Mouse (Mus musculus) embryonic facial prominence, embryonic 11.5 days (tissue): ENCODE data around the gene Smg7. TPM values are rescaled to one million over a fixed set of nuclear protein-coding genes. Genes with fewer than 3 reads are reported as not detected.
A peak's percentile ranks its signal among the peaks of the same experiment; 100 is the strongest.
"Not testable (repeated sequence)": the region's sequence is repeated elsewhere in the genome, so short reads cannot be mapped to it uniquely, and the experiment has no call there.

Source experiments
- ATAC-seq: fragments of 200-750 bp; cut with Nextera tagmentation; replicated peaks from 2 replicates; pipeline ENCODE4 v1.8.0; 2017; ENCODE audit warnings: low read depth; ENCODE audit not compliant: insufficient number of reproducible peaks, low FRiP score, low TSS enrichment
- DNase-seq: peaks from one replicate; pipeline ENCODE4 v3.0.0-alpha.2; 2015; ENCODE audit warnings: low spot score
- H3K27ac ChIP-seq: fragments of 300-500 bp; sonication (generic); replicated peaks from 2 replicates; pipeline ENCODE4 v1.5.1; 2014; ENCODE audit warnings: mild to moderate bottlenecking, low read depth, low read length, control low read depth
- H3K27me3 ChIP-seq: fragments of 300-500 bp; sonication (generic); 2 replicates; pipeline ENCODE4 v1.6.1; 2014; ENCODE audit warnings: mild to moderate bottlenecking, low read length, moderate library complexity, mixed read lengths; ENCODE audit not compliant: control insufficient read depth, insufficient read depth
- H3K36me3 ChIP-seq: fragments of 300-500 bp; sonication (generic); replicated peaks from 2 replicates; pipeline ENCODE4 v1.6.1; 2014; ENCODE audit warnings: low read depth, mild to moderate bottlenecking, low read length, moderate library complexity, mixed read lengths; ENCODE audit not compliant: control insufficient read depth, insufficient read depth
- H3K4me1 ChIP-seq: fragments of 300-500 bp; sonication (generic); 2 replicates; pipeline ENCODE4 v1.6.1; 2014; ENCODE audit warnings: low read length, mixed read lengths; ENCODE audit not compliant: control insufficient read depth, insufficient read depth
- H3K4me2 ChIP-seq: fragments of 300-500 bp; sonication (generic); 2 replicates; pipeline ENCODE4 v1.6.1; 2014; ENCODE audit warnings: low read depth, mild to moderate bottlenecking, control low read depth, low read length, moderate library complexity
- H3K4me3 ChIP-seq: fragments of 300-500 bp; sonication (generic); 2 replicates; pipeline ENCODE4 v1.5.1; 2014; ENCODE audit warnings: low read depth, low read length, control low read depth
- H3K9ac ChIP-seq: fragments of 300-500 bp; sonication (generic); replicated peaks from 2 replicates; pipeline ENCODE4 v1.6.1; 2014; ENCODE audit warnings: mild to moderate bottlenecking, control low read depth, low read length
- H3K9me3 ChIP-seq: fragments of 300-500 bp; sonication (generic); replicated peaks from 2 replicates; pipeline ENCODE4 v1.6.1; 2016; ENCODE audit warnings: mild to moderate bottlenecking, low read length, inconsistent platforms, mixed read lengths; ENCODE audit not compliant: control insufficient read depth
- whole genome bisulfite sequencing: fragments of 180-500 bp; shearing (Covaris S2); extraction: QIAGEN DNeasy Blood & Tissue Kit; methylation state at CpG from one replicate; pipeline ENCODE4 v1.1.7; 2014; 5-methylcytosine and 5-hydroxymethylcytosine counted together
- polyA plus RNA-seq: library from polyadenylated mRNA; unstranded; fragments of >200 nt; fragmentation: Nextera tagmentation; extraction: Ambion mirVana; gene quantifications from 2 replicates; pipeline ENCODE4 v1.2.1, GENCODE M21; 2014

Smg7 gene
- polyA plus RNA-seq, 1 experiment from 2014 or later, result 44.6 TPM

GRCm38 (mm10) chr1:152915766-152916165, 13.3 kb upstream of the Smg7 start:
- H3K9me3 ChIP-seq, result no peaks in the 10 kb centered on the region
- WGBS, result 18% methylated on average over 5 of the region's 5 CpGs
- no peak for ATAC-seq

DNA sequence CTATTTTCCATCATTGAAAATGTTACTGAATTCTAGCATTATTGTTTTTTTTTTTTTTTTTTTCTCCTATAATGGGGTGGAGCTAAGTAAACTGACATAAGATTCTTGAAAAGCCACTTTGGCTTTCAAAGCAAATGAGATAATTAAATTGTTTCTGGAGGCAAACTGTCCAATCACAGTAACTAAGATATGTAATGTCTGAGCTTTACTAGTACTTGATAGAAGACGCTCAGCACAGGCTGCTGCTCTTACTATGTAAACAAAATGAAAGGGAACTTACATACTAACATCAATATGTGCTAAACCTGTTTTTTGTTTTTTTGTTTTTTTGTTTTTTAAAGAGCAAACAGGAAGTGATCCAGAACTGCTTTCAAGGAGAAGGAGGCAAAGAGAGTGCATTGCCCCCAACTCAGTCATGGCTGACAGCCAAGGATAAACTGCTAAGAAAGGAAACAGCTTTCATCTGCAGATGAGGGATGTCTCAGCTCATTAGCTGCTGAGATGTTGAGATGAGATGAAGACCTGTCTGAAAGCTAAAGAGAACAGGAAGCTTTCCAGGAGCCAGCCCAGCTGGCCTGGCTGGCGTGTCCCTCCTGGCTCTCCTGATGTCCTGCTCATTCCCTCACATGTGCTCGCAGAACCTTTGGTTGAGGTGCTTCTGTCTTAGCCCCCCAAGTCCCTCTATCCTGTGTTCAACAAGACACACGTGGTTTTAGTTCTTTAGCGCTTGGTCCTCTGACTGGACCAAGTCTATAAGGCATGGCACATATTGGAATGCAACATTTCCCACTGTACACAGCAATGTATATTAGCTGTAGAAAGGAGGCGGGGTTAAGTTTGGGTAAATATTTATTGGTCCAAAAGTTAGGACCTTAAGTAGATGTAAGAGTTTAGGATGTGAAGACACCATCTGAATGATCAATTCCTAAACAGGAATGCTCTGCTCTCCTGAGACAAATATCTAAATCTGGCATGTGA, 11.3 kb upstream of the Smg7 start:
- WGBS, result 80% methylated on average over 6 of the region's 6 CpGs
- Histone ChIP-seq H3K4me1 (no peaks in the 10 kb centered on the region), H3K27me3 (no peaks in the 10 kb centered on the region), H3K4me2 (no peak overlapping the region), H3K36me3 (no peaks in the 10 kb centered on the region), H3K4me3 (no peak overlapping the region), H3K9me3 (no peaks in the 10 kb centered on the region), H3K9ac (no peak overlapping the region), H3K27ac (no peak overlapping the region)
- ATAC-seq (no peak), DNase-seq (no peak)

More at GRCm38 (mm10) chr1:152915766-152916165, 13.3 kb upstream of the Smg7 start:
- Histone ChIP-seq H3K27me3 (no peaks in the 10 kb centered on the region), H3K27ac (no peak overlapping the region), H3K4me1 (no peaks in the 10 kb centered on the region), H3K4me2 (no peak overlapping the region), H3K4me3 (no peak overlapping the region), H3K9ac (no peak overlapping the region), H3K36me3 (no peaks in the 10 kb centered on the region)
- DNase-seq, result no peak

DNA sequence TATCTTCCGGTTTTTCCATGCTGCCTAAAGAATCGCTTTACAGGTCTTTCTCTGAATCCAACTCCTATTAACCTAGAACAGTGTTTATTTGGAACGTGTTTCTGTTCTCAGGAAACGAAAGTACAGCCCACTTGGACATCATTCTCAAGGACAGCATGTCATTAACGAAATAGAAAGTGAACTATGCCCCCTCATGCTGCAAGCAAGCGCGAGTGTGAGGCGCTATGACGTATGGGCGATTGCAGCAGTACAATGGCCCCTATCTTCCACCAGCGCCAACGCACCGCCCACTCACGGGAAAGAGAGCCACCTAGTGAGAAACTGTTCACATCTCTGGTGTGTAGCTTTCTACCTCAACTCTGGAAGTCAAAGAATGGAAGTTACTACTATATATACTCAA, 2.0 kb upstream of the Smg7 start:
- H3K4me3 ChIP-seq, result peak overlapping the region; percentile 18; the same call in 1 of the 2 replicates
- H3K4me1 ChIP-seq, result no peaks in the 10 kb centered on the region
- no peaks in the 10 kb centered on the region for H3K27me3 ChIP-seq
- no peak overlapping the region for H3K27ac ChIP-seq
- no peaks in the 10 kb centered on the region for H3K36me3 ChIP-seq
- no peak for ATAC-seq
- peak; percentile 82 for DNase-seq
- no peaks in the 10 kb centered on the region for H3K9me3 ChIP-seq
- WGBS, result 2% methylated on average over 14 of the region's 14 CpGs
- H3K9ac ChIP-seq, result no peak overlapping the region
- H3K4me2 ChIP-seq, result peak overlapping the region; percentile 57

DNA sequence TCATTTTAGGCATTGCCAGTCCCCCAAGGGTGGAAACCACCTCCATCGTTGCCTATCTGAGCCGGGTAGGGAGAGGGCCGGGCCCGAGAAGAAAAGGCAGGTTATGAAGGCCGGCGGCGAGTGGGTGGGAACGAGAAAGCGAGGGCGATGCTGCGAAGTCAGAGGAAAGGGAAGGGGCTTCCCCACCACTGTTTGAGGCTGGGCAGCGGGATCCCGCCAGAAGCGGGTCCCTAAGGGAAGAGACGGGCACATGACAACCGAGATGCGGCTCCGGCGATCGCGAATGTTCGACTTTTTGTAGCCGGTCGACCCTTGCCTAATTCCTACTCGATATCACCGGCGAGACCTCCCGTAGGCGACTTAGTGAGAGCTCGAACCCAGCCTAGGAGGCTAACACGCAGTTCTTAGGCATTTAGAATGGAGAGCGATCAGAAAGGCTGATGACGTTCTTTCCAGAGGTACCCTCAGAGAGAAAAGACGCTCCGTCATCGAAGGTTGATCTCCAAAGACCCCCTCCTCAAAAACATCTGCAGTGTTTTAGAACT, 1.2 kb upstream of the Smg7 start:
- no peaks in the 10 kb centered on the region for H3K27me3 ChIP-seq
- peak overlapping the region; percentile 91 for H3K27ac ChIP-seq
- ATAC-seq (peak; percentile 36; the same call in 1 of the 2 replicates), DNase-seq (peak; percentile 51)
- peak overlapping the region; percentile 92 for H3K9ac ChIP-seq
- no peaks in the 10 kb centered on the region for H3K9me3 ChIP-seq
- H3K36me3 ChIP-seq, result no peaks in the 10 kb centered on the region
- peak overlapping the region; percentile 92 for H3K4me3 ChIP-seq
- under 1% methylated on average over 36 of the region's 36 CpGs for WGBS
- no peaks in the 10 kb centered on the region for H3K4me1 ChIP-seq
- H3K4me2 ChIP-seq, result peak overlapping the region; percentile 69

DNA sequence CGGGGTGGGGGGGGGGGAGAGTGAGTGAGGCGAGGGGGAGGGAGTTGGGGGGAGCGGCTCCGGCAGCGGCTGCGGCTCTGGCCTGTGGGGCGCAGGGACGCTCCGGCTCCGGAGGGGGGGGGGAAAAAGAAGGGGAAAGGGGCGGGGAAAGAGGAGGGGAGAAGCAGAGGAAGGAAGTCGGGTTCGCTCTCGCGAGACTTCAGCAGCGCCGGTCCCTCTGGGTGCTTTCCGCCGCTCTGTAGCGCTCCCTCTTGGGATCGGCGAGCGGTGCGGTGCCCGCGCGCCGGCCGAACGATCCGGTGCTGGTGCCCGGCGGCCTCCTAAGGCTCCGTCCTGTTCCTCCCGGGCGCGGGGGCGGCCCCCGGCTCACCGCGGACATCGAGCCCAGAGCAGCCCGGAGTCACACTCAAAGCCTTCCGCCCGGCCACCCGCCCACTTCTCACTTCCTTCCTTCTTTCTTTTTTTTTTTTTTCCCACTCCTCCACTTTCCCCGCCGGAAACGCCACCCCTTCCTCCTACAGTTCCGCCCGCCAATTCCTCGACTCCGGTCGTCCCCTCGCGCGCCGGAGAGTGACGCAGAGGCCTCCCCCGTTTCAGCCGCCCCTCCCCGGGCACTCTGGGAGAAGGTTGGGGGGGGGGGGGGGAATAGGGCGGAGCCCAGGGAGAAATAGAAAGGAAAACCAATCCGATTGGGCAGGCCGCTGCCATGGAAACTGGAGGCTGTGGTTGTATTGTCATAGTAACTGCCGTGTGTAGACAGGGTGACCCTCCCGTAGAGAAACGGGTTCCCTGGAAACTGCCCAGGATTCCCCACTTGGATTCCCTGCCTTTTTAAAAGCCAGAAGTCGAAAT, 445 bp upstream of the Smg7 start:
- ATAC-seq, result peak; percentile 86
- peak overlapping the region; percentile 98 for H3K9ac ChIP-seq
- H3K4me2 ChIP-seq, result peak overlapping the region; percentile 69
- peak; percentile 97 for DNase-seq
- H3K27me3 ChIP-seq, result no peaks in the 10 kb centered on the region
- H3K4me3 ChIP-seq, result peak overlapping the region; percentile 92
- under 1% methylated on average over 53 of the region's 69 CpGs for WGBS
- H3K4me1 ChIP-seq, result no peaks in the 10 kb centered on the region
- H3K9me3 ChIP-seq, result no peaks in the 10 kb centered on the region
- H3K27ac ChIP-seq, result peak overlapping the region; percentile 96
- H3K36me3 ChIP-seq, result no peaks in the 10 kb centered on the region

GRCm38 (mm10) chr1:152901419-152901764, 1.1 kb downstream of the Smg7 start:
- Histone ChIP-seq H3K4me2 (peak overlapping the region; percentile 49), H3K4me3 (peak overlapping the region; percentile 92), H3K4me1 (no peaks in the 10 kb centered on the region), H3K36me3 (no peaks in the 10 kb centered on the region), H3K9me3 (no peaks in the 10 kb centered on the region), H3K9ac (peak overlapping the region; percentile 98), H3K27me3 (no peaks in the 10 kb centered on the region), H3K27ac (no peak overlapping the region)
- DNase-seq (no peak), ATAC-seq (no peak)
- 1% methylated on average over 6 of the region's 6 CpGs for WGBS

- not testable (repeated sequence) for H3K36me3 ChIP-seq, DNase-seq, H3K4me3 ChIP-seq, H3K27ac ChIP-seq, H3K4me1 ChIP-seq, H3K4me2 ChIP-seq, ATAC-seq, H3K9me3 ChIP-seq, H3K9ac ChIP-seq, H3K27me3 ChIP-seq
- 87% methylated on average over 3 of the region's 5 CpGs for WGBS
Measured at GRCm38 (mm10) chr1:152888086-152888485, 14.4 kb downstream of the Smg7 start.
